In the genomic region with DNA sequence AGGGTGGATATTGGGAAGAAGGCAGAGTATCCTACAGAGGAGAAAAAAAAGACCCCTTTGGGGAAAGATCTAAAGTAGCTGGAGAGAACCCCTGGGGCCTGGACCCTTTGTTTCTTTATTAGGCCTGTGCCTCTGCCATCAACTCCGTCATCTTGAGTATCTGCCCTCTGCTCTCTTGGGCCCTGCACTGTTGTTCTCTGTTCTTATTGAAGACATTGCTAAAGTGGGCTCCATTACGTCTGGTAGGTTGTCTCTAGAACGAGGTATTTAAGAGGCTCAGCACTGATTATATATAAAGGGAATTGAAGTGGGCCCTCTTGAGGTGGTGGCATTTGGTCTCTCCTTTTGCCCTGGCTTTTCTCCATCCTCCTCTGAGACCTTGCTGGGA, we compare ENCODE assay signal across 8 mouse cellular contexts. TPM values are rescaled to one million over a fixed set of nuclear protein-coding genes. Genes with fewer than 3 reads are reported as not detected.
A peak's percentile ranks its signal among the peaks of the same experiment; 100 is the strongest.
DNase-seq lines count a peak whose midpoint lies in the region; ATAC-seq lines count a peak whose summit lies in the region.

No protein-coding gene starts in this region.

- peak; percentile 20 for DNase-seq in spleen, adult 12 weeks (ENCODE audit: low spot score)
- no peak for DNase-seq in spleen, postnatal 4 days (ENCODE audit: low spot score in 2 of 2)
- peak; percentile 19 to 43 for DNase-seq in cerebellum, adult 18-20 months
- DNase-seq in heart, embryonic 10.5 days (ENCODE audit: low spot score) = no peak
- DNase-seq in left cerebral cortex, postnatal 36 days (ENCODE audit: low spot score in 2 of 2) = no peak
- DNase-seq in right cerebral cortex, postnatal 10 days (ENCODE audit: low spot score in 2 of 2) = no peak

- H3K4me1 ChIP-seq in heart, embryonic 10.5 days = peaks cover 9% of the 10 kb centered on the region; the same call in 1 of the 2 replicates
- H3K4me1 ChIP-seq in kidney, embryonic 15.5 days = peaks cover 11% of the 10 kb centered on the region

- intact Hi-C loops in left cerebral cortex, postnatal 36 days (cut with DNase I) = loop anchor here (10.0 kb wide), 1 partner anchor 113 kb away; no protein-coding TSS in a partner anchor

- H3K4me3 ChIP-seq in heart, embryonic 10.5 days = peak overlapping the region; percentile 88
- H3K4me3 ChIP-seq in kidney, embryonic 15.5 days (replicated peaks) = peak overlapping the region; percentile 81

- H3K9me3 ChIP-seq in heart, embryonic 10.5 days = no peaks in the 10 kb centered on the region
- no peaks in the 10 kb centered on the region for H3K9me3 ChIP-seq in kidney, embryonic 15.5 days (replicated peaks)

- peak overlapping the region; percentile 79 for H3K4me2 ChIP-seq in kidney, embryonic 15.5 days

- peaks cover 6% of the 10 kb centered on the region for H3K36me3 ChIP-seq in heart, embryonic 10.5 days
- H3K36me3 ChIP-seq in kidney, embryonic 15.5 days = peaks cover 18% of the 10 kb centered on the region

- peak overlapping the region; percentile 72 for H3K9ac ChIP-seq in kidney, embryonic 15.5 days

- H3K27ac ChIP-seq in heart, embryonic 10.5 days = peak overlapping the region; percentile 92
- 0 out of 2 replicates have a peak overlapping the region, but pooled peaks have one; percentile 89 for H3K27ac ChIP-seq in kidney, embryonic 15.5 days

- ATAC-seq in kidney, embryonic 15.5 days (replicated peaks; ENCODE audit: low FRiP score) = peak; percentile 31
- ATAC-seq in megakaryocyte-erythroid progenitor cell, adult 5-6 weeks (replicated peaks; ENCODE audit: low FRiP score, low TSS enrichment, poor library complexity, severe bottlenecking) = peak; percentile 20; the same call in 1 of the 2 replicates

- WGBS in heart, embryonic 10.5 days = 0% methylated on average over 3 of the region's 3 CpGs
- WGBS in kidney, embryonic 15.5 days = 1% methylated on average over 3 of the region's 3 CpGs

- H3K27me3 ChIP-seq in heart, embryonic 10.5 days (ENCODE audit: insufficient read depth, poor library complexity, severe bottlenecking) = no peaks in the 10 kb centered on the region
- no peaks in the 10 kb centered on the region for H3K27me3 ChIP-seq in kidney, embryonic 15.5 days

RNA-seq across cellular contexts. Expression of a gene that starts 0.6 kb away (rescaled TPM):
- polyA plus RNA-seq in heart, embryonic 10.5 days (2016; fragmentation: Nextera tagmentation; extraction: Ambion mirVana) = 22.7 and 22.9 TPM in 2 replicates
- 33.6 and 36.2 TPM in 2 replicates for polyA plus RNA-seq in kidney, embryonic 15.5 days (2015; fragmentation: Nextera tagmentation; extraction: Ambion mirVana)
- 19.3 and 40.0 TPM in 2 replicates for total RNA-seq in megakaryocyte-erythroid progenitor cell, adult 5-6 weeks (2014; fragmentation: Nextera tagmentation)
- 29.8 and 33.1 TPM in 2 replicates for total RNA-seq in megakaryocyte-erythroid progenitor cell, adult 5-6 weeks (2017)
- total RNA-seq in left cerebral cortex, postnatal 36 days (2021) = 10 to 100 TPM; 81.4 to 90.5 TPM

RNA-seq across cellular contexts. Expression of a gene that starts 25.9 kb away (rescaled TPM):
- 63.4 and 74.1 TPM in 2 replicates for polyA plus RNA-seq in heart, embryonic 10.5 days (2016; fragmentation: Nextera tagmentation; extraction: Ambion mirVana)
- polyA plus RNA-seq in kidney, embryonic 15.5 days (2015; fragmentation: Nextera tagmentation; extraction: Ambion mirVana) = 69.0 and 73.9 TPM in 2 replicates
- total RNA-seq in megakaryocyte-erythroid progenitor cell, adult 5-6 weeks (2014; fragmentation: Nextera tagmentation) = 31.7 TPM in 2 replicates
- total RNA-seq in megakaryocyte-erythroid progenitor cell, adult 5-6 weeks (2017) = 37.6 and 39.4 TPM in 2 replicates
- total RNA-seq in left cerebral cortex, postnatal 36 days (2021) = 10 to 100 TPM; 29.1 to 31.2 TPM

Comparison
In these comparisons a context has a peak if more than half of its experiments do, and no peak if none do; other contexts are left out.
1. DNase-seq: peak in spleen, adult 12 weeks (single experiment) and cerebellum, adult 18-20 months (2 of 2); none in spleen, postnatal 4 days (0 of 2), heart, embryonic 10.5 days (single experiment), left cerebral cortex, postnatal 36 days (0 of 2) and right cerebral cortex, postnatal 10 days (0 of 2).